8 mouse cellular contexts compared by ENCODE assay signal in the genomic region with DNA sequence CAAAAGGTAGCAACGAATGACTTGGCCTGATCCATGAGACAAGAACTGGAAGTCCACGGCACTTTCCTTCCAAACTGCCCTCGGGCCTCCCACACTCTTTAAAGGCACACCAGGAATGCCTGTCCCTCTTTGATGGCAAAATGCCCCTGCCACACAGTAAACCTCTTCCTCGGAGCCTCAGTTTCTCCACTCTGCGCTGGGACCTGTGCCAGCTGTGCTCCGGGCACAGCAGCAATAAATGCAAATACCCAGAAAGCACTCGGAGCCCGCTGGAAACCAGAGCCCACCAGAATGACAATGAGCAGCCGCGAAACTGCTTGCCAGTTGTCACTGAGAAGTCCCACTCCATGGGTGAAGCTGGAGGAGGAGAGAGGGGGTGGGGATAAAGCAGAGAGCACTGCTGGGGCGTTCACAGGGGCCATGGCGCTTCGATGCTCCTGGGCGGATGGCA. TPM values are rescaled to one million over a fixed set of nuclear protein-coding genes. Genes with fewer than 3 reads are reported as not detected.
A peak's percentile ranks its signal among the peaks of the same experiment; 100 is the strongest.
DNase-seq lines count a peak whose midpoint lies in the region; ATAC-seq lines count a peak whose summit lies in the region.

No protein-coding gene starts in this region.

- H3K27me3 ChIP-seq in neural tube, embryonic 11.5 days (ENCODE audit: control insufficient read depth, insufficient read depth, low read length): no peaks in the 10 kb centered on the region
- H3K27me3 ChIP-seq in intestine, embryonic 16.5 days (replicated peaks; ENCODE audit: control insufficient read depth, insufficient read depth, low read length): no peaks in the 10 kb centered on the region
- H3K27me3 ChIP-seq in stomach, embryonic 14.5 days (ENCODE audit: control insufficient read depth, insufficient read depth, low read length): no peaks in the 10 kb centered on the region

- 35% methylated on average over 14 of the region's 14 CpGs for WGBS in neural tube, embryonic 11.5 days
- 56% methylated on average over 14 of the region's 14 CpGs for WGBS in intestine, embryonic 16.5 days
- 58% methylated on average over 14 of the region's 14 CpGs for WGBS in stomach, embryonic 14.5 days

- H3K4me1 ChIP-seq in neural tube, embryonic 11.5 days (ENCODE audit: control insufficient read depth, insufficient read depth, low read length): peaks cover 64% of the 10 kb centered on the region
- H3K4me1 ChIP-seq in intestine, embryonic 16.5 days (ENCODE audit: control insufficient read depth, insufficient read depth, low read length): peaks cover 82% of the 10 kb centered on the region
- H3K4me1 ChIP-seq in stomach, embryonic 14.5 days (ENCODE audit: control insufficient read depth, insufficient read depth, low read length): peaks cover 81% of the 10 kb centered on the region

- intact Hi-C loops in left cerebral cortex, postnatal 36 days (cut with DNase I): no loop called here

- DNase-seq in cerebellum, adult 11-12 months: peak; percentile 74
- DNase-seq in cerebellum, adult 8-10 months: no peak
- DNase-seq in neural tube, embryonic 11.5 days (ENCODE audit: low spot score): peak; percentile 37
- DNase-seq in neural tube, embryonic 10.5 days (ENCODE audit: extremely low spot score, low spot score): no peak
- DNase-seq in left cerebral cortex, postnatal 36 days (ENCODE audit: low spot score in 2 of 2): no peak
- DNase-seq in layer of hippocampus, postnatal 25 days (ENCODE audit: extremely low spot score in 1 of 2, low spot score in 1 of 2): no peak

- no peak overlapping the region; the same call in 1 of the 2 replicates for H3K4me2 ChIP-seq in neural tube, embryonic 11.5 days (ENCODE audit: low read depth)
- no peak overlapping the region for H3K4me2 ChIP-seq in intestine, embryonic 16.5 days (ENCODE audit: low read depth, low read length)
- H3K4me2 ChIP-seq in stomach, embryonic 14.5 days (replicated peaks; ENCODE audit: low read depth, low read length): no peak overlapping the region

- no peaks in the 10 kb centered on the region for H3K36me3 ChIP-seq in neural tube, embryonic 11.5 days (ENCODE audit: control insufficient read depth, insufficient read depth, low read length)
- no peaks in the 10 kb centered on the region for H3K36me3 ChIP-seq in intestine, embryonic 16.5 days (ENCODE audit: control insufficient read depth, insufficient read depth, low read length)
- H3K36me3 ChIP-seq in stomach, embryonic 14.5 days (ENCODE audit: control insufficient read depth, insufficient read depth, low read length): no peaks in the 10 kb centered on the region

- peak overlapping the region; percentile 20 for H3K9ac ChIP-seq in neural tube, embryonic 11.5 days (ENCODE audit: low read length)
- peak overlapping the region; percentile 45; the same call in 1 of the 2 replicates for H3K9ac ChIP-seq in intestine, embryonic 16.5 days (ENCODE audit: low read depth, low read length)
- H3K9ac ChIP-seq in stomach, embryonic 14.5 days (replicated peaks; ENCODE audit: low read depth, low read length): no peak overlapping the region

- H3K9me3 ChIP-seq in neural tube, embryonic 11.5 days (ENCODE audit: control insufficient read depth, low read length): no peaks in the 10 kb centered on the region
- H3K9me3 ChIP-seq in intestine, embryonic 16.5 days (ENCODE audit: control insufficient read depth, low read length): no peaks in the 10 kb centered on the region
- no peaks in the 10 kb centered on the region for H3K9me3 ChIP-seq in stomach, embryonic 14.5 days (ENCODE audit: control insufficient read depth, low read depth, low read length)

- no peak overlapping the region for H3K4me3 ChIP-seq in neural tube, embryonic 11.5 days (ENCODE audit: low read depth, low read length)
- no peak overlapping the region for H3K4me3 ChIP-seq in intestine, embryonic 16.5 days (ENCODE audit: low read length)
- H3K4me3 ChIP-seq in stomach, embryonic 14.5 days (ENCODE audit: low read depth, low read length): no peak overlapping the region

- ATAC-seq in neural tube, embryonic 11.5 days (ENCODE audit: insufficient read depth, low FRiP score, low TSS enrichment): no peak
- ATAC-seq in intestine, embryonic 16.5 days: no peak
- ATAC-seq in stomach, embryonic 14.5 days (ENCODE audit: insufficient number of reproducible peaks, insufficient read depth, low FRiP score, low read depth): no peak

- peak overlapping the region; percentile 92 for H3K27ac ChIP-seq in neural tube, embryonic 11.5 days (ENCODE audit: low read depth, low read length)
- H3K27ac ChIP-seq in intestine, embryonic 16.5 days (ENCODE audit: low read length): peak overlapping the region; percentile 82
- H3K27ac ChIP-seq in stomach, embryonic 14.5 days (ENCODE audit: low read length): peak overlapping the region; percentile 70

RNA-seq across cellular contexts. Expression of a gene that starts 20.7 kb away (rescaled TPM):
- polyA plus RNA-seq in neural tube, embryonic 11.5 days (2014; fragmentation: Nextera tagmentation; extraction: Ambion mirVana): 14.9 and 16.8 TPM in 2 replicates
- polyA plus RNA-seq in intestine, embryonic 16.5 days (2015; fragmentation: Nextera tagmentation; extraction: Ambion mirVana): 21.4 and 23.9 TPM in 2 replicates
- 24.0 and 26.5 TPM in 2 replicates for polyA plus RNA-seq in stomach, embryonic 14.5 days (2014; fragmentation: Nextera tagmentation; extraction: Ambion mirVana)
- total RNA-seq in left cerebral cortex, postnatal 36 days (2021): 10 to 100 TPM; 32.9 to 36.0 TPM
- 10 to 100 TPM; 31.0 to 39.9 TPM for total RNA-seq in layer of hippocampus, postnatal 25 days (2021)

RNA-seq across cellular contexts. Expression of a gene that starts 21.0 kb away (rescaled TPM):
- polyA plus RNA-seq in neural tube, embryonic 11.5 days (2014; fragmentation: Nextera tagmentation; extraction: Ambion mirVana): 0.62 and 0.81 TPM in 2 replicates
- 0.17 and 0.27 TPM in 2 replicates for polyA plus RNA-seq in intestine, embryonic 16.5 days (2015; fragmentation: Nextera tagmentation; extraction: Ambion mirVana)
- 0.54 and 0.78 TPM in 2 replicates for polyA plus RNA-seq in stomach, embryonic 14.5 days (2014; fragmentation: Nextera tagmentation; extraction: Ambion mirVana)
- 1 to 10 TPM in 1 of 2 experiments, under 1 TPM in 1; 0.81 to 1.1 TPM for total RNA-seq in left cerebral cortex, postnatal 36 days (2021)
- under 1 TPM; 0.79 to 0.80 TPM for total RNA-seq in layer of hippocampus, postnatal 25 days (2021)

RNA-seq across cellular contexts. Expression of a gene that starts 44.6 kb away (rescaled TPM):
- polyA plus RNA-seq in neural tube, embryonic 11.5 days (2014; fragmentation: Nextera tagmentation; extraction: Ambion mirVana): 12.3 and 13.2 TPM in 2 replicates
- polyA plus RNA-seq in intestine, embryonic 16.5 days (2015; fragmentation: Nextera tagmentation; extraction: Ambion mirVana): 12.7 and 12.8 TPM in 2 replicates
- polyA plus RNA-seq in stomach, embryonic 14.5 days (2014; fragmentation: Nextera tagmentation; extraction: Ambion mirVana): 8.4 and 9.0 TPM in 2 replicates
- total RNA-seq in left cerebral cortex, postnatal 36 days (2021): 10 to 100 TPM; 35.7 to 36.3 TPM
- total RNA-seq in layer of hippocampus, postnatal 25 days (2021): 10 to 100 TPM; 23.9 to 25.5 TPM

RNA-seq across cellular contexts. Expression of a gene that starts 44.8 kb away (rescaled TPM):
- polyA plus RNA-seq in neural tube, embryonic 11.5 days (2014; fragmentation: Nextera tagmentation; extraction: Ambion mirVana): 42.0 and 42.6 TPM in 2 replicates
- 50.8 and 51.4 TPM in 2 replicates for polyA plus RNA-seq in intestine, embryonic 16.5 days (2015; fragmentation: Nextera tagmentation; extraction: Ambion mirVana)
- polyA plus RNA-seq in stomach, embryonic 14.5 days (2014; fragmentation: Nextera tagmentation; extraction: Ambion mirVana): 27.1 and 30.7 TPM in 2 replicates
- total RNA-seq in left cerebral cortex, postnatal 36 days (2021): 10 to 100 TPM; 36.9 to 43.1 TPM
- total RNA-seq in layer of hippocampus, postnatal 25 days (2021): 10 to 100 TPM; 40.7 to 42.5 TPM

RNA-seq across cellular contexts. Expression of a gene that starts 56.8 kb away (rescaled TPM):
- 2.9 and 4.9 TPM in 2 replicates for polyA plus RNA-seq in neural tube, embryonic 11.5 days (2014; fragmentation: Nextera tagmentation; extraction: Ambion mirVana)
- 6.9 and 7.6 TPM in 2 replicates for polyA plus RNA-seq in intestine, embryonic 16.5 days (2015; fragmentation: Nextera tagmentation; extraction: Ambion mirVana)
- 4.1 and 5.4 TPM in 2 replicates for polyA plus RNA-seq in stomach, embryonic 14.5 days (2014; fragmentation: Nextera tagmentation; extraction: Ambion mirVana)
- total RNA-seq in left cerebral cortex, postnatal 36 days (2021): 1 to 10 TPM; 4.2 to 8.2 TPM
- 10 to 100 TPM in 1 of 2 experiments, 1 to 10 TPM in 1; 6.5 to 14.3 TPM for total RNA-seq in layer of hippocampus, postnatal 25 days (2021)

Comparison
In these comparisons a context has a peak if more than half of its experiments do, and no peak if none do; other contexts are left out.
1. DNase-seq: peak in cerebellum, adult 11-12 months (single experiment) and neural tube, embryonic 11.5 days (single experiment); none in cerebellum, adult 8-10 months (single experiment), neural tube, embryonic 10.5 days (single experiment), left cerebral cortex, postnatal 36 days (0 of 2) and layer of hippocampus, postnatal 25 days (0 of 2).
2. Peak in every context shown above with its lines, with median percentiles within 50 percentile points of each other: H3K27ac ChIP-seq.